Mouse (Mus musculus): Measurements from ENCODE around the gene Yes1. TPM values are rescaled to one million over a fixed set of nuclear protein-coding genes. Genes with fewer than 3 reads are reported as not detected.

Yes1 gene
- polyA plus RNA-seq (2012; rRNA removed), result 3.6 and 4.6 TPM in 2 replicates

GRCm38 (mm10) chr5:32610801-32611340 lies at the start of gene Yes1:
TSS of gene Yes1 (plus strand) at chr5:32611171.
- WGBS, result under 1% methylated on average over 65 of the region's 69 CpGs
- TF ChIP-seq POLR2A (IDR thresholded peaks at IDR 0.05; ENCODE audit: borderline replicate concordance, extremely low read depth, low read depth, low read length), result peak; percentile 10; the same call in 1 of the 2 replicates
- no peak for TF ChIP-seq CTCF (IDR thresholded peaks at IDR 0.05; ENCODE audit: insufficient read depth, low read length)
- H3K4me1 ChIP-seq (ENCODE audit: control insufficient read depth, insufficient read depth, low read length), result peaks cover 9% of the 10 kb centered on the region
- peak within 1 kb of the TSS; percentile 78 for H3K4me3 ChIP-seq (replicated peaks; ENCODE audit: extremely low read depth, low read depth, low read length)
- DNase-seq, result peak; percentile 81

GRCm38 (mm10) chr5:32564697-32565096 lies 46.3 kb upstream of the Yes1 start:
- TF ChIP-seq POLR2A (IDR thresholded peaks at IDR 0.05; ENCODE audit: borderline replicate concordance, extremely low read depth, low read depth, low read length) (no peak), CTCF (IDR thresholded peaks at IDR 0.05; ENCODE audit: insufficient read depth, low read length) (no peak)
- no peak overlapping the region for H3K4me3 ChIP-seq (replicated peaks; ENCODE audit: extremely low read depth, low read depth, low read length)
- no peaks in the 10 kb centered on the region for H3K4me1 ChIP-seq (ENCODE audit: control insufficient read depth, insufficient read depth, low read length)
- no peak for DNase-seq
- WGBS, result 21% methylated on average over 1 of the region's 1 CpGs

GRCm38 (mm10) chr5:32571802-32572201 lies 39.2 kb upstream of the Yes1 start:
- Histone ChIP-seq H3K4me1 (ENCODE audit: control insufficient read depth, insufficient read depth, low read length) (no peaks in the 10 kb centered on the region), H3K4me3 (replicated peaks; ENCODE audit: extremely low read depth, low read depth, low read length) (no peak overlapping the region)
- no peak for DNase-seq
- TF ChIP-seq POLR2A (IDR thresholded peaks at IDR 0.05; ENCODE audit: borderline replicate concordance, extremely low read depth, low read depth, low read length) (no peak), CTCF (IDR thresholded peaks at IDR 0.05; ENCODE audit: insufficient read depth, low read length) (no peak)
- WGBS, result 48% methylated on average over 5 of the region's 5 CpGs

- peak; percentile 37 for DNase-seq
- Histone ChIP-seq H3K4me3 (replicated peaks; ENCODE audit: extremely low read depth, low read depth, low read length) (no peak overlapping the region), H3K4me1 (ENCODE audit: control insufficient read depth, insufficient read depth, low read length) (no peaks in the 10 kb centered on the region)
- no peak for TF ChIP-seq POLR2A (IDR thresholded peaks at IDR 0.05; ENCODE audit: borderline replicate concordance, extremely low read depth, low read depth, low read length)
- peak; percentile 77 for TF ChIP-seq CTCF (IDR thresholded peaks at IDR 0.05; ENCODE audit: insufficient read depth, low read length)
- WGBS, result 11% methylated on average over 5 of the region's 5 CpGs
Measured at GRCm38 (mm10) chr5:32588136-32588535, 22.8 kb upstream of the Yes1 start.

- no peak overlapping the region for H3K4me3 ChIP-seq (replicated peaks; ENCODE audit: extremely low read depth, low read depth, low read length)
- 4% methylated on average over 4 of the region's 4 CpGs for WGBS
- H3K4me1 ChIP-seq (ENCODE audit: control insufficient read depth, insufficient read depth, low read length), result no peaks in the 10 kb centered on the region
- TF ChIP-seq CTCF (IDR thresholded peaks at IDR 0.05; ENCODE audit: insufficient read depth, low read length) (0 out of 2 replicates have a peak, but pooled peaks have one; percentile 18), POLR2A (IDR thresholded peaks at IDR 0.05; ENCODE audit: borderline replicate concordance, extremely low read depth, low read depth, low read length) (no peak)
- no peak for DNase-seq
Measured at GRCm38 (mm10) chr5:32593793-32594192, 17.2 kb upstream of the Yes1 start.

GRCm38 (mm10) chr5:32594358-32594757 lies 16.6 kb upstream of the Yes1 start:
- DNase-seq, result no peak
- H3K4me3 ChIP-seq (replicated peaks; ENCODE audit: extremely low read depth, low read depth, low read length), result no peak overlapping the region
- TF ChIP-seq POLR2A (IDR thresholded peaks at IDR 0.05; ENCODE audit: borderline replicate concordance, extremely low read depth, low read depth, low read length), result no peak
- TF ChIP-seq CTCF (IDR thresholded peaks at IDR 0.05; ENCODE audit: insufficient read depth, low read length), result no peak
- WGBS, result 24% methylated on average over 5 of the region's 5 CpGs
- H3K4me1 ChIP-seq (ENCODE audit: control insufficient read depth, insufficient read depth, low read length), result no peaks in the 10 kb centered on the region

- TF ChIP-seq POLR2A (IDR thresholded peaks at IDR 0.05; ENCODE audit: borderline replicate concordance, extremely low read depth, low read depth, low read length) (no peak), CTCF (IDR thresholded peaks at IDR 0.05; ENCODE audit: insufficient read depth, low read length) (no peak)
- WGBS, result 87% methylated on average over 1 of the region's 1 CpGs
- DNase-seq, result no peak
- Histone ChIP-seq H3K4me3 (replicated peaks; ENCODE audit: extremely low read depth, low read depth, low read length) (no peak overlapping the region), H3K4me1 (ENCODE audit: control insufficient read depth, insufficient read depth, low read length) (peaks cover 5% of the 10 kb centered on the region)
Measured at GRCm38 (mm10) chr5:32605911-32606310, 5.1 kb upstream of the Yes1 start.

- peaks cover 7% of the 10 kb centered on the region for H3K4me1 ChIP-seq (ENCODE audit: control insufficient read depth, insufficient read depth, low read length)
- no peak for TF ChIP-seq POLR2A (IDR thresholded peaks at IDR 0.05; ENCODE audit: borderline replicate concordance, extremely low read depth, low read depth, low read length)
- TF ChIP-seq CTCF (IDR thresholded peaks at IDR 0.05; ENCODE audit: insufficient read depth, low read length), result no peak
- no peak for DNase-seq
- 8% methylated on average over 2 of the region's 2 CpGs for WGBS
- no peak overlapping the region for H3K4me3 ChIP-seq (replicated peaks; ENCODE audit: extremely low read depth, low read depth, low read length)
Measured at GRCm38 (mm10) chr5:32607776-32608355, 3.1 kb upstream of the Yes1 start.

GRCm38 (mm10) chr5:32608516-32608915 lies 2.5 kb upstream of the Yes1 start:
- TF ChIP-seq POLR2A (IDR thresholded peaks at IDR 0.05; ENCODE audit: borderline replicate concordance, extremely low read depth, low read depth, low read length) (no peak), CTCF (IDR thresholded peaks at IDR 0.05; ENCODE audit: insufficient read depth, low read length) (no peak)
- no peak for DNase-seq
- 58% methylated on average over 4 of the region's 4 CpGs for WGBS
- no peak overlapping the region for H3K4me3 ChIP-seq (replicated peaks; ENCODE audit: extremely low read depth, low read depth, low read length)
- H3K4me1 ChIP-seq (ENCODE audit: control insufficient read depth, insufficient read depth, low read length), result peaks cover 7% of the 10 kb centered on the region

Data from lung, adult 2 months (tissue).